Mouse (Mus musculus): ENCODE data around the gene Zbtb37. TPM values are rescaled to one million over a fixed set of nuclear protein-coding genes. Genes with fewer than 3 reads are reported as not detected.
A peak's percentile ranks its signal among the peaks of the same experiment; 100 is the strongest.

Zbtb37 gene
- polyA plus RNA-seq (2012; rRNA removed): 0.13 and 0.32 TPM in 2 replicates

GRCm38 (mm10) chr1:161034435-161035280 is at the start of gene Zbtb37:
Gene Zbtb37, minus strand, starts transcription at chr1:161034849.
- Histone ChIP-seq H3K36me3 (ENCODE audit: control insufficient read depth, insufficient read depth, low read length) (peaks cover 30% of the 10 kb centered on the region), H3K4me1 (ENCODE audit: control insufficient read depth, insufficient read depth, insufficient read length, low read length) (peaks cover 6% of the 10 kb centered on the region; the same call in 1 of the 2 replicates), H3K4me3 (ENCODE audit: low read depth, low read length) (peak within 1 kb of the TSS; percentile 93), H3K27me3 (ENCODE audit: control insufficient read depth, insufficient read depth, low read length) (no peaks in the 10 kb centered on the region), H3K27ac (ENCODE audit: insufficient read depth, low read depth, low read length) (peak within 1 kb of the TSS; percentile 85)
- 1% methylated on average over 71 of the region's 76 CpGs for WGBS
- TF ChIP-seq CTCF (IDR thresholded peaks at IDR 0.05; ENCODE audit: extremely low read depth, insufficient read length, insufficient replicate concordance, low read depth, low read length): peak; percentile 8; the same call in 1 of the 2 replicates
- peak; percentile 100 for TF ChIP-seq POLR2A (IDR thresholded peaks at IDR 0.05; ENCODE audit: low read depth, low read length)

- H3K36me3 ChIP-seq (ENCODE audit: control insufficient read depth, insufficient read depth, low read length): peaks cover 14% of the 10 kb centered on the region
- H3K27ac ChIP-seq (ENCODE audit: insufficient read depth, low read depth, low read length): no peak overlapping the region
- TF ChIP-seq CTCF (IDR thresholded peaks at IDR 0.05; ENCODE audit: extremely low read depth, insufficient read length, insufficient replicate concordance, low read depth, low read length) (no peak), POLR2A (IDR thresholded peaks at IDR 0.05; ENCODE audit: low read depth, low read length) (no peak)
- H3K4me1 ChIP-seq (ENCODE audit: control insufficient read depth, insufficient read depth, insufficient read length, low read length): peaks cover 4% of the 10 kb centered on the region; the same call in 1 of the 2 replicates
- WGBS: 81% methylated on average over 3 of the region's 3 CpGs
- no peak overlapping the region for H3K4me3 ChIP-seq (ENCODE audit: low read depth, low read length)
- no peaks in the 10 kb centered on the region for H3K27me3 ChIP-seq (ENCODE audit: control insufficient read depth, insufficient read depth, low read length)
Measured at GRCm38 (mm10) chr1:161077243-161077642, 42.6 kb upstream of the Zbtb37 start.

- H3K27ac ChIP-seq (ENCODE audit: insufficient read depth, low read depth, low read length): peak overlapping the region; percentile 83
- no peak for TF ChIP-seq POLR2A (IDR thresholded peaks at IDR 0.05; ENCODE audit: low read depth, low read length)
- no peak for TF ChIP-seq CTCF (IDR thresholded peaks at IDR 0.05; ENCODE audit: extremely low read depth, insufficient read length, insufficient replicate concordance, low read depth, low read length)
- H3K27me3 ChIP-seq (ENCODE audit: control insufficient read depth, insufficient read depth, low read length): no peaks in the 10 kb centered on the region
- H3K4me1 ChIP-seq (ENCODE audit: control insufficient read depth, insufficient read depth, insufficient read length, low read length): peaks cover 6% of the 10 kb centered on the region; the same call in 1 of the 2 replicates
- peak overlapping the region; percentile 52; the same call in 1 of the 2 replicates for H3K4me3 ChIP-seq (ENCODE audit: low read depth, low read length)
- WGBS: 16% methylated on average over 6 of the region's 6 CpGs
- H3K36me3 ChIP-seq (ENCODE audit: control insufficient read depth, insufficient read depth, low read length): peaks cover 12% of the 10 kb centered on the region
Measured at GRCm38 (mm10) chr1:161076238-161076637, 41.6 kb upstream of the Zbtb37 start.

GRCm38 (mm10) chr1:161071272-161071620 is 36.6 kb upstream of the Zbtb37 start:
- TF ChIP-seq POLR2A (IDR thresholded peaks at IDR 0.05; ENCODE audit: low read depth, low read length) (no peak), CTCF (IDR thresholded peaks at IDR 0.05; ENCODE audit: extremely low read depth, insufficient read length, insufficient replicate concordance, low read depth, low read length) (no peak)
- Histone ChIP-seq H3K4me1 (ENCODE audit: control insufficient read depth, insufficient read depth, insufficient read length, low read length) (peaks cover 6% of the 10 kb centered on the region; the same call in 1 of the 2 replicates), H3K4me3 (ENCODE audit: low read depth, low read length) (peak overlapping the region; percentile 87), H3K27ac (ENCODE audit: insufficient read depth, low read depth, low read length) (peak overlapping the region; percentile 56), H3K36me3 (ENCODE audit: control insufficient read depth, insufficient read depth, low read length) (no peaks in the 10 kb centered on the region), H3K27me3 (ENCODE audit: control insufficient read depth, insufficient read depth, low read length) (no peaks in the 10 kb centered on the region)
- WGBS: under 1% methylated on average over 12 of the region's 12 CpGs

- peak within 1 kb of the TSS; percentile 87 for H3K4me3 ChIP-seq (ENCODE audit: low read depth, low read length)
- H3K4me1 ChIP-seq (ENCODE audit: control insufficient read depth, insufficient read depth, insufficient read length, low read length): peaks cover 6% of the 10 kb centered on the region; the same call in 1 of the 2 replicates
- H3K36me3 ChIP-seq (ENCODE audit: control insufficient read depth, insufficient read depth, low read length): no peaks in the 10 kb centered on the region
- TF ChIP-seq CTCF (IDR thresholded peaks at IDR 0.05; ENCODE audit: extremely low read depth, insufficient read length, insufficient replicate concordance, low read depth, low read length): peak; percentile 11; the same call in 1 of the 2 replicates
- peak; percentile 51; the same call in 1 of the 2 replicates for TF ChIP-seq POLR2A (IDR thresholded peaks at IDR 0.05; ENCODE audit: low read depth, low read length)
- under 1% methylated on average over 57 of the region's 57 CpGs for WGBS
- peak within 1 kb of the TSS; percentile 56 for H3K27ac ChIP-seq (ENCODE audit: insufficient read depth, low read depth, low read length)
- H3K27me3 ChIP-seq (ENCODE audit: control insufficient read depth, insufficient read depth, low read length): no peaks in the 10 kb centered on the region
Measured at GRCm38 (mm10) chr1:161070352-161071271, 36.0 kb upstream of the Zbtb37 start, which contains the start of the genes Dars2 and Cenpl. Gene Dars2, minus strand, starts transcription at chr1:161070658. Gene Cenpl, plus strand, starts transcription at chr1:161070713.

GRCm38 (mm10) chr1:161063351-161063750 is 28.7 kb upstream of the Zbtb37 start:
- no peak overlapping the region for H3K27ac ChIP-seq (ENCODE audit: insufficient read depth, low read depth, low read length)
- no peaks in the 10 kb centered on the region for H3K27me3 ChIP-seq (ENCODE audit: control insufficient read depth, insufficient read depth, low read length)
- WGBS: 87% methylated on average over 1 of the region's 1 CpGs
- H3K4me3 ChIP-seq (ENCODE audit: low read depth, low read length): no peak overlapping the region
- H3K36me3 ChIP-seq (ENCODE audit: control insufficient read depth, insufficient read depth, low read length): peaks cover 16% of the 10 kb centered on the region
- no peaks in the 10 kb centered on the region for H3K4me1 ChIP-seq (ENCODE audit: control insufficient read depth, insufficient read depth, insufficient read length, low read length)
- no peak for TF ChIP-seq CTCF (IDR thresholded peaks at IDR 0.05; ENCODE audit: extremely low read depth, insufficient read length, insufficient replicate concordance, low read depth, low read length)
- no peak for TF ChIP-seq POLR2A (IDR thresholded peaks at IDR 0.05; ENCODE audit: low read depth, low read length)

Measured in small intestine, adult 2 months (tissue).